Mouse (Mus musculus) G1E (cell line): ENCODE results near the gene Ptprt.

Experiments used
- CTCF ChIP-seq: IDR thresholded peaks from 2 replicates; pipeline ENCODE4 v1.5.1; 2012; ENCODE audit warnings: low read depth, low read length, inconsistent platforms, mixed read lengths
- GATA1 ChIP-seq: IDR thresholded peaks from 2 replicates; pipeline ENCODE4 v1.6.1; 2012; ENCODE audit warnings: borderline replicate concordance, low read length, inconsistent platforms, mixed read lengths
- GATA2 ChIP-seq: IDR thresholded peaks from 2 replicates; pipeline ENCODE4 v1.6.1; 2012; ENCODE audit warnings: low read depth, low read length, inconsistent platforms, borderline replicate concordance
- TAL1 ChIP-seq: conservative IDR thresholded peaks from 2 replicates; pipeline ENCODE4 v1.6.1; 2012; ENCODE audit warnings: low read depth, low read length, inconsistent platforms, mixed read lengths

- TF ChIP-seq CTCF (no peak), GATA1 (no peak), TAL1 (no peak), GATA2 (no peak)
Observed at GRCm38 (mm10) chr2:162697151-162697550, 36.2 kb upstream of the Ptprt start.
